Mouse (Mus musculus) ES-Bruce4 (cell line): ENCODE measurements around the gene Chka.

ENCODE experiments used
- CTCF ChIP-seq: IDR thresholded peaks from one replicate; pipeline ENCODE4 v1.8.1; 2011; ENCODE audit warnings: low read depth, low read length
- EP300 ChIP-seq: IDR thresholded peaks from 2 replicates; pipeline ENCODE4 v1.6.1; 2011; ENCODE audit warnings: low read depth, low read length; ENCODE audit not compliant: insufficient read depth

GRCm38 (mm10) chr19:3899618-3900017 is 48.0 kb downstream of the Chka start:
- TF ChIP-seq CTCF (no peak), EP300 (no peak)
